Mouse (Mus musculus): ENCODE data around the gene Ntf5. TPM values are rescaled to one million over a fixed set of nuclear protein-coding genes. Genes with fewer than 3 reads are reported as not detected.
A peak's percentile ranks its signal among the peaks of the same experiment; 100 is the strongest.
"Not testable (repeated sequence)": the region's sequence is repeated elsewhere in the genome, so short reads cannot be mapped to it uniquely, and the experiment has no call there.

Gene Ntf5
- polyA plus RNA-seq, 2 experiments, result 4.4 to 4.5 TPM

GRCm38 (mm10) chr7:45460377-45460776 lies 46.9 kb downstream of the Ntf5 start:
- H3K4me2 ChIP-seq (replicated peaks; ENCODE audit: low read depth, low read length, severe bottlenecking), result peak overlapping the region; percentile 69
- peak overlapping the region; percentile 43 for H3K9ac ChIP-seq (ENCODE audit: low read depth, low read length, severe bottlenecking)
- DNase-seq (ENCODE audit: low spot score), result no peak
- H3K27ac ChIP-seq (replicated peaks; ENCODE audit: low read depth, low read length), result peak overlapping the region; percentile 88
- peaks cover 66% of the 10 kb centered on the region for H3K36me3 ChIP-seq (ENCODE audit: control insufficient read depth, insufficient read depth, low read length)
- no peak for ATAC-seq (ENCODE audit: low FRiP score, low read depth)
- H3K27me3 ChIP-seq (ENCODE audit: control insufficient read depth, insufficient read depth, low read length), result no peaks in the 10 kb centered on the region
- H3K4me3 ChIP-seq (replicated peaks; ENCODE audit: low read length), result peak overlapping the region; percentile 73
- 73% methylated on average over 7 of the region's 7 CpGs for WGBS
- TF ChIP-seq POLR2A (IDR thresholded peaks at IDR 0.05; ENCODE audit: borderline replicate concordance, extremely low read depth, insufficient read depth, insufficient read length), result no peak
- peaks cover 32% of the 10 kb centered on the region for H3K4me1 ChIP-seq (ENCODE audit: control insufficient read depth, insufficient read depth, low read length)
- H3K9me3 ChIP-seq (ENCODE audit: control insufficient read depth, low read length), result no peaks in the 10 kb centered on the region

DNA sequence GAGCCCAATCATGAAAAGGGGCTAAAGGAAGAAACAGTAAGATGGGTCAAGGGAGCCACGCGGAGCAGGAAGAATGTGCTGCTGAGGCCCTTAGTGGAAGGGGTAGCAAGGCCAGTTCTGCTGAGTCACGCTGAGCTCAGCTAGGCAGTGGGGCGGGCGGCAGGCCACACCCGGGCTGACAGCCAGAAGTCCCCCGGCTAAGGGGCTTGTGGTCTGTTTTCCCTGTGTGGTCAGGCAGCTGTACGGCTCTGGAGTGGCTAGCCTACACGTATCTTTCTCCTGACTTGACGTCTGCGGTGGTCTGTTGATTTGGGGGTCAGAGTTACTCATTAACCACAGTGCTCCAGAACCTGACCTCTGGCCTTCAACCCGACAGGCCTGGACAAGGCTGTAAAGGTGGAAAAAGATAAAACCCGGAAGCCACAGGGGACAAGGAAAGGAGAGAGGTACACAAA lies 47.4 kb downstream of the Ntf5 start:
- H3K27ac ChIP-seq (replicated peaks; ENCODE audit: low read depth, low read length), result peak overlapping the region; percentile 88
- DNase-seq (ENCODE audit: low spot score) (peak; percentile 86), ATAC-seq (ENCODE audit: low FRiP score, low read depth) (peak; percentile 17; the same call in 1 of the 2 replicates)
- peak overlapping the region; percentile 69 for H3K4me2 ChIP-seq (replicated peaks; ENCODE audit: low read depth, low read length, severe bottlenecking)
- WGBS, result 11% methylated on average over 13 of the region's 13 CpGs
- H3K4me3 ChIP-seq (replicated peaks; ENCODE audit: low read length), result peak overlapping the region; percentile 73; the same call in 1 of the 2 replicates
- no peaks in the 10 kb centered on the region for H3K9me3 ChIP-seq (ENCODE audit: control insufficient read depth, low read length)
- H3K36me3 ChIP-seq (ENCODE audit: control insufficient read depth, insufficient read depth, low read length), result peaks cover 63% of the 10 kb centered on the region
- TF ChIP-seq POLR2A (IDR thresholded peaks at IDR 0.05; ENCODE audit: borderline replicate concordance, extremely low read depth, insufficient read depth, insufficient read length), result no peak
- no peaks in the 10 kb centered on the region for H3K27me3 ChIP-seq (ENCODE audit: control insufficient read depth, insufficient read depth, low read length)
- no peak overlapping the region for H3K9ac ChIP-seq (ENCODE audit: low read depth, low read length, severe bottlenecking)
- peaks cover 36% of the 10 kb centered on the region for H3K4me1 ChIP-seq (ENCODE audit: control insufficient read depth, insufficient read depth, low read length)

DNA sequence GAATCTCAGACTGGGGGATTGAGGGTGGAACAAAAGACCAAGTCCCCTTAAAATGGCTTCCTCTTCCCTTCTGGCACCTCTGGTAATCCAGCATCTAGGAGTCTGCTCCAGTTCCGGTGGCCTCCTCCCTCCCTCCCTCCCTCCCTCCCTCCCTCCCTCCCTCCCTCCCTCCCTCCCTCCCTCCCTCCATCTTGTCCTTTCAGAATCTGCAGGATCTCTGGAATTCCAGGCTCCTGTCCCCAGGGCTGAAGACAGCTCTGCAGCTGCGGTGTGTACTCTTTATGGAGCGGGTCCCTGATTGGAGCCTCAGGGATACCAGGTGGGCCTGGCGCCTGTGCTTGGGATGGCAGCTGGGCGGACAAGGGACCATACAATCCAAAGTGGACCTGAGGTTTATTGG lies 47.8 kb downstream of the Ntf5 start:
- ATAC-seq (ENCODE audit: low FRiP score, low read depth) (no peak), DNase-seq (ENCODE audit: low spot score) (no peak)
- Histone ChIP-seq H3K4me1 (ENCODE audit: control insufficient read depth, insufficient read depth, low read length) (peaks cover 39% of the 10 kb centered on the region), H3K36me3 (ENCODE audit: control insufficient read depth, insufficient read depth, low read length) (peaks cover 59% of the 10 kb centered on the region), H3K4me3 (replicated peaks; ENCODE audit: low read length) (no peak overlapping the region), H3K27me3 (ENCODE audit: control insufficient read depth, insufficient read depth, low read length) (no peaks in the 10 kb centered on the region), H3K9ac (ENCODE audit: low read depth, low read length, severe bottlenecking) (no peak overlapping the region), H3K4me2 (replicated peaks; ENCODE audit: low read depth, low read length, severe bottlenecking) (no peak overlapping the region), H3K9me3 (ENCODE audit: control insufficient read depth, low read length) (no peaks in the 10 kb centered on the region), H3K27ac (replicated peaks; ENCODE audit: low read depth, low read length) (peak overlapping the region; percentile 88)
- WGBS, result 52% methylated on average over 4 of the region's 5 CpGs
- TF ChIP-seq POLR2A (IDR thresholded peaks at IDR 0.05; ENCODE audit: borderline replicate concordance, extremely low read depth, insufficient read depth, insufficient read length), result no peak

DNA sequence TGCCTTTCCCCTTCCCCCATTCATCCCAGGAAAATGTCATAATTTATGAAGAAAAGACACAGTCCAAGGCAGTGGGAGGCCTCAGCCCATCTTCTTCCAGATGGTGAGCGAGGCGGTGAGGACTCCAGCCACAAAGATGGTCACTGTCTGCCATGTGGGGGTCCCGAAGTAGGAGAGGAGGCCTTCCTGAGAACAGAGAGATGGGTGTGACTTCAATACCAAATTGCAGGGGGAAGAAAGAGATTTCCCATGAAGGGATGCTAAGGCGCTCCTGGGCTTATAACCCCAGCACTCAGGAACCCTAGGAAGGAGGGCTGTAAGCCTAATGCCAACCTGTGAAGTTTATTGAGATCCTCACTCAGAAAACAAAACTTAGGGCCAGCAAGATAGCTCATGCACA lies 48.3 kb downstream of the Ntf5 start:
- peaks cover 35% of the 10 kb centered on the region for H3K4me1 ChIP-seq (ENCODE audit: control insufficient read depth, insufficient read depth, low read length)
- no peak for TF ChIP-seq POLR2A (IDR thresholded peaks at IDR 0.05; ENCODE audit: borderline replicate concordance, extremely low read depth, insufficient read depth, insufficient read length)
- H3K27ac ChIP-seq (replicated peaks; ENCODE audit: low read depth, low read length), result 0 out of 2 replicates have a peak overlapping the region, but pooled peaks have one; percentile 88
- no peaks in the 10 kb centered on the region for H3K9me3 ChIP-seq (ENCODE audit: control insufficient read depth, low read length)
- no peak overlapping the region for H3K4me3 ChIP-seq (replicated peaks; ENCODE audit: low read length)
- H3K4me2 ChIP-seq (replicated peaks; ENCODE audit: low read depth, low read length, severe bottlenecking), result no peak overlapping the region
- DNase-seq (ENCODE audit: low spot score) (no peak), ATAC-seq (ENCODE audit: low FRiP score, low read depth) (no peak)
- H3K27me3 ChIP-seq (ENCODE audit: control insufficient read depth, insufficient read depth, low read length), result no peaks in the 10 kb centered on the region
- WGBS, result 93% methylated on average over 4 of the region's 4 CpGs
- H3K9ac ChIP-seq (ENCODE audit: low read depth, low read length, severe bottlenecking), result no peak overlapping the region
- peaks cover 56% of the 10 kb centered on the region for H3K36me3 ChIP-seq (ENCODE audit: control insufficient read depth, insufficient read depth, low read length)

DNA sequence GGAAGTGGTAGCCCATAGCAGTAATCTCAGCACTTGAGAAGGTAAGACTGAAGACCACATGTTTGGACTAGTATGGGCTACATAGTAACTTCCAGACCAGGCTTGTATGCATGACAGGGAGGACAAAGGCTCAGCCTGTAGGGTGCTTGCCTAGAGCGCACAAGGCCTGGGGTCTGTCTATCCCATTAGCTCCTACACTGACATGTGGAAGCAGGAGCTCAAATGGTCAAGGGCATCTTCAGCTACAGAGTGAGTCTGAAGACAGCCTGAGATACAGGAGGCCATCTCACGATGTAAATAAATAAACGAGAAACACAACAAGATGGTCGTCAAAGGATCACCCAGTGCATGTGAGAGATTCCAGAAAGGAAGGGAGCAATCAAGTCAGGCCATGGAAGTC lies 48.8 kb downstream of the Ntf5 start:
- no peak for DNase-seq (ENCODE audit: low spot score)
- Histone ChIP-seq H3K27ac (replicated peaks; ENCODE audit: low read depth, low read length) (no peak overlapping the region), H3K4me1 (ENCODE audit: control insufficient read depth, insufficient read depth, low read length) (peaks cover 29% of the 10 kb centered on the region), H3K4me3 (replicated peaks; ENCODE audit: low read length) (no peak overlapping the region), H3K27me3 (ENCODE audit: control insufficient read depth, insufficient read depth, low read length) (no peaks in the 10 kb centered on the region), H3K9me3 (ENCODE audit: control insufficient read depth, low read length) (no peaks in the 10 kb centered on the region), H3K4me2 (replicated peaks; ENCODE audit: low read depth, low read length, severe bottlenecking) (no peak overlapping the region), H3K9ac (ENCODE audit: low read depth, low read length, severe bottlenecking) (no peak overlapping the region), H3K36me3 (ENCODE audit: control insufficient read depth, insufficient read depth, low read length) (peaks cover 50% of the 10 kb centered on the region)
- ATAC-seq (ENCODE audit: low FRiP score, low read depth), result no peak
- WGBS, result 87% methylated on average over 4 of the region's 4 CpGs
- TF ChIP-seq POLR2A (IDR thresholded peaks at IDR 0.05; ENCODE audit: borderline replicate concordance, extremely low read depth, insufficient read depth, insufficient read length), result no peak

GRCm38 (mm10) chr7:45462868-45463267 lies 49.4 kb downstream of the Ntf5 start:
- H3K36me3 ChIP-seq (ENCODE audit: control insufficient read depth, insufficient read depth, low read length), result peaks cover 45% of the 10 kb centered on the region

More at GRCm38 (mm10) chr7:45462868-45463267, 49.4 kb downstream of the Ntf5 start:
- not testable (repeated sequence) for DNase-seq (ENCODE audit: low spot score); ATAC-seq (ENCODE audit: low FRiP score, low read depth); H3K9me3 ChIP-seq (ENCODE audit: control insufficient read depth, low read length); H3K27me3 ChIP-seq (ENCODE audit: control insufficient read depth, insufficient read depth, low read length); H3K9ac ChIP-seq (ENCODE audit: low read depth, low read length, severe bottlenecking); H3K4me2 ChIP-seq (replicated peaks; ENCODE audit: low read depth, low read length, severe bottlenecking); H3K27ac ChIP-seq (replicated peaks; ENCODE audit: low read depth, low read length); H3K4me3 ChIP-seq (replicated peaks; ENCODE audit: low read length)
- H3K4me1 ChIP-seq (ENCODE audit: control insufficient read depth, insufficient read depth, low read length), result peaks cover 24% of the 10 kb centered on the region
- 86% methylated on average over 4 of the region's 4 CpGs for WGBS
